Mouse (Mus musculus) limb, embryonic 10.5 days (tissue): ENCODE measurements around the gene Kcnma1. TPM values are rescaled to one million over a fixed set of nuclear protein-coding genes. Genes with fewer than 3 reads are reported as not detected.

ENCODE experiments used
- DNase-seq: peaks from one replicate; pipeline ENCODE4 v3.0.0-alpha.2; 2017; ENCODE audit warnings: low spot score
- H3K27ac ChIP-seq: fragments of 300-500 bp; sonication (generic); 2 replicates; pipeline ENCODE4 v1.5.1; 2016; ENCODE audit warnings: mild to moderate bottlenecking
- H3K27me3 ChIP-seq: fragments of 300-500 bp; sonication (generic); 2 replicates; pipeline ENCODE4 v1.6.1; 2016; ENCODE audit warnings: low read depth, mild to moderate bottlenecking; ENCODE audit not compliant: poor library complexity, severe bottlenecking
- H3K36me3 ChIP-seq: fragments of 300-500 bp; sonication (generic); 2 replicates; pipeline ENCODE4 v1.6.1; 2016; ENCODE audit warnings: mild to moderate bottlenecking, moderate library complexity
- H3K4me1 ChIP-seq: fragments of 300-500 bp; sonication (generic); 2 replicates; pipeline ENCODE4 v1.6.1; 2016
- H3K4me3 ChIP-seq: fragments of 300-500 bp; sonication (generic); 2 replicates; pipeline ENCODE4 v1.5.1; 2016; ENCODE audit warnings: mild to moderate bottlenecking, moderate library complexity
- H3K9me3 ChIP-seq: fragments of 300-500 bp; sonication (generic); replicated peaks from 2 replicates; pipeline ENCODE4 v1.6.1; 2016; ENCODE audit warnings: mild to moderate bottlenecking
- WGBS: fragments of 180-500 bp; shearing (Covaris S2); methylation state at CpG from one replicate; pipeline ENCODE4 v1.1.7; 2016; 5-methylcytosine and 5-hydroxymethylcytosine counted together
- polyA plus RNA-seq: library from polyadenylated mRNA; unstranded; fragments of >200 nt; fragmentation: Nextera tagmentation; extraction: Ambion mirVana; gene quantifications from 2 replicates; pipeline ENCODE4 v1.2.1, GENCODE M21; 2016

Kcnma1 gene
- polyA plus RNA-seq, 1 experiment from 2014 or later, result 0.86 TPM

DNA sequence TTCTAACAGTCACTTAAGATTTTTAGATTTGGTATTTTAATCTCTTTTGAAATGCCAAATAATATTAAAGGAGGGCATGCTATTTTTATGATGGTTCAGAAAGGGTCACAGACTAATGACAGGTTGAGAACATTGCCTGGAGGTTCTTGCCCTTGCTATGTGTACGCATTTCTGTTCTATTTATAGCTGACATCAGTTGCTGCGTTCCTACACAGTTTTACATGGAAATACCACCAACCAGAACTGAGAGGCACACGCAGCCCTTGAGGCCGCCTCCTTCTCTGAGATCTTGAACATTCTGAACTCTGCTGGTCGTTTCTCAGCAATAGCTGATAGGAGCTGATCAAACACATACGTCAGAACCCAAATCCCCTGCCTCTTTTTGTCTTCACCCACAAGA, 387.4 kb downstream of the Kcnma1 start:
- DNase-seq, result no peak
- Histone ChIP-seq H3K27me3 (no peaks in the 10 kb centered on the region), H3K27ac (no peak overlapping the region), H3K4me3 (no peak overlapping the region), H3K9me3 (no peaks in the 10 kb centered on the region), H3K36me3 (no peaks in the 10 kb centered on the region), H3K4me1 (no peaks in the 10 kb centered on the region)
- 70% methylated on average over 6 of the region's 6 CpGs for WGBS

DNA sequence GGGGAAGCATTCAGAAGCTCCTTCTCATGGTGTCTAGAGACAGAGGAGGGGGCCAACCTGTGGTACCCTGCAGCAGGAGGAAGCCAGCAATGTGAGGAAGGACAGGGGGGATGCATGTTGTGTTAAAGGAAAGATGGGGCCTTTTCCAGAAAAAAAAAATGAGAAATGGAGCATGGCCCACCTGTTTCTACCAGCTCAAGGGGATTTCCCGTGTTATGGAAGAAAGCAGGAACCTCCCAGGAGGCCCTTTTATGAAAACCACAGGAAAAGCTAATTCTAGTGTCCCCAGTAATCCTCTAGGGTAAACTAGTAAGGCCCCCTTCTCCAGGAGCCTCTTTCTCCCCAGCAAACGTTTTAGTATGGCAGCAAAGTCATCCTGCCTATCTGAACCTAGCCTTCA, 388.2 kb downstream of the Kcnma1 start:
- Histone ChIP-seq H3K27ac (no peak overlapping the region), H3K36me3 (no peaks in the 10 kb centered on the region), H3K4me3 (no peak overlapping the region), H3K9me3 (no peaks in the 10 kb centered on the region), H3K4me1 (no peaks in the 10 kb centered on the region), H3K27me3 (no peaks in the 10 kb centered on the region)
- no peak for DNase-seq
- 59% methylated on average over 2 of the region's 2 CpGs for WGBS

DNA sequence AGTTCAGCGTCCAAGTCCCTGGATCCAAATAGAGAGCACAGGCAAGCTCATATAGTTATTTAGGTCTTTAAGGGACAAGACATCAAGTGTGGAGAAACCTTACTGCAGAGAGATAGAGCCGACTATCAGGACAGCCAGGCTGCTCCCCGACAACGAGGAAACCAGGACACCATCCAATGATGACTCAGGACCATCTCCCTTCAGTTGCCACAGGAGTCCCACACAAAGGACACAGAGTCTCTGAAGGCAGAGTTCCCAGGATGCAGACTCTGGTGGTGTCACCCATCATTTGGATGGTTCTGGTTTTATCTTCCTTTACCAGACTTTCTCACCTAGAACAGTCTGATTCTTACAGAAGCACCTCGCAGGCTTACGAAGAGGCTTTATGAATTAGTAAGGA, 388.9 kb downstream of the Kcnma1 start:
- Histone ChIP-seq H3K36me3 (no peaks in the 10 kb centered on the region), H3K27me3 (no peaks in the 10 kb centered on the region), H3K4me3 (no peak overlapping the region), H3K9me3 (no peaks in the 10 kb centered on the region), H3K27ac (no peak overlapping the region), H3K4me1 (no peaks in the 10 kb centered on the region)
- 89% methylated on average over 6 of the region's 6 CpGs for WGBS
- DNase-seq, result no peak

DNA sequence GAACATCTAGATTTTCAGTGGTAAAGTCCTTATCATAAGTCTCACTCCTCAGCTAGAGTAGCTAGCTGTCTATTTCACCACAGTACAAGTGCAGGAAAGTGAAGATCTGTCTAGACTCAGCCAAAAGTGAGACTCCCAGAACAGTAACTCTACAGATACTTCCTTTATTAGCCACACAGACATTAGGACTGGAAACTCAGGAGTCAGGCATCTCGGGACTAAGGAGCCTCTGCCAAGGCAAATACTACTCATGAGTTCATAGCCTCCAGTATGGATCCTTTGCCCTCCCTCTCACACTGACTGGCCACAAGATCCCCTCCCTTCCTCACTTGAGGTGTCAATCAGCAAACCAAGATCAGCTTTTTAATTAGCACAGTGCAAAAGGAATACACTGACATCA, 389.8 kb downstream of the Kcnma1 start:
- Histone ChIP-seq H3K9me3 (no peaks in the 10 kb centered on the region), H3K4me1 (no peaks in the 10 kb centered on the region), H3K36me3 (no peaks in the 10 kb centered on the region), H3K4me3 (no peak overlapping the region), H3K27ac (no peak overlapping the region), H3K27me3 (no peaks in the 10 kb centered on the region)
- WGBS, result 81% methylated on average over 1 of the region's 1 CpGs
- DNase-seq, result no peak

DNA sequence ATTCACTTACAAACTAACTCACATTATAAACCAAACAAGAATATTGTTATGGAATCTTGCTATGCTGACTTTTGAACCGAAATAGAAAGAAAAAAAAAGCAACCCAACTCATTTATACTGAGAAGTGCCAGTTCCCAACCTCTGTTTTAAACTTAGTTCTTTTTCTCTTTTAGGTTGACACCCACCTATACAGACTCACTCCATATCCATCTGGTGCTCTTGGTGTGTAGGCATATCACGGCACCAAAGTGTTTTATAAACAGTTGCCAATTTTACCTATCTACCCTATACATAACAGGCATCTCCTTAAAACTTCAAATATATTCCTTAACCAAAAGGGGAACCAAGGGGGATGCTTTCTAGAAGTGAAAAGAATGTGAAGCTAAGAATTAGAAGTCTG, 393.6 kb downstream of the Kcnma1 start:
- Histone ChIP-seq H3K4me1 (no peaks in the 10 kb centered on the region), H3K9me3 (no peaks in the 10 kb centered on the region), H3K4me3 (no peak overlapping the region), H3K27me3 (no peaks in the 10 kb centered on the region), H3K27ac (no peak overlapping the region), H3K36me3 (no peaks in the 10 kb centered on the region)
- WGBS, result 92% methylated on average over 2 of the region's 2 CpGs
- DNase-seq, result no peak

DNA sequence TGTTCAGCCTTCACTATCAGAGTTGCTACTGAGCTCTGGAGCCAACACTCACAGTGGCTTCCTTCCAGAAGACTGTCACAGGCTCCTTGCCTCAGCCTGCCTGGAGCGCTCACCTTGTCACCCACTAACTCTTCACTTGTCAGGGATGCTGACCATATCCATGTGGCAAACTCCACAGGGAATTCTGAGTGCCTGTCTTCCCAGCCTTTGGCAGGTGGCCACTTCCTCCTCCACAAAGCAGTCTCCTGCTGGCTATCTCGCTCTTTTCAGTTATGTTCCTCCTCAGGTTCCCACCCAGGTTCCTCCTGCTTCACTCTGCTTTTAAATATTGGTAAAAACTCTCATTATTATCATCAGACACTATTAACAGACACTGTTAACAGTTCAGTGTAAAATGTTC, 395.3 kb downstream of the Kcnma1 start:
- no peaks in the 10 kb centered on the region for H3K36me3 ChIP-seq
- H3K4me3 ChIP-seq, result no peak overlapping the region
- H3K27me3 ChIP-seq, result no peaks in the 10 kb centered on the region
- H3K4me1 ChIP-seq, result no peaks in the 10 kb centered on the region
- WGBS, result 88% methylated on average over 2 of the region's 2 CpGs
- H3K9me3 ChIP-seq, result no peaks in the 10 kb centered on the region
- H3K27ac ChIP-seq, result no peak overlapping the region
- DNase-seq, result no peak

DNA sequence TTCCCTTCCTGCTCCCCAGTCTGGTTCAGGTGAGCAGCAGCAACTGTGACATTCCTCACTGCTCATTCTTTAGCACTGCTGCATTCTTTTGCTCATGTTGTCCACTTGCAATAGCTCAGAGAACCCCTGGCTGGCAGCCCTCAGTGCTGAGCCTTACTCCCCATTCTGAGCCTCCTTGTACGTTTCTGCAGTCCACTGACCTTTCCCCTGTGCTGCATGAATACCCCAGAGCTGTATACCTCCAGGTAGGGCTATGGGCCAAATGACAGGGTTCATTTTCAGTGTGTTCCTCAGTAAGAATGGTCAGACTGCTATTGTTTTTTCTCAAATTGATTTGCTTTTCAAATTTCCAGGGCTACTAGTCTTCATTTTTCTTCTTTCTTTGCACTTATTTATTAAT, 396.2 kb downstream of the Kcnma1 start:
- no peaks in the 10 kb centered on the region for H3K9me3 ChIP-seq
- no peak for DNase-seq
- no peaks in the 10 kb centered on the region for H3K4me1 ChIP-seq
- no peak overlapping the region for H3K27ac ChIP-seq
- H3K4me3 ChIP-seq, result no peak overlapping the region
- H3K27me3 ChIP-seq, result no peaks in the 10 kb centered on the region
- WGBS, result 50% methylated on average over 1 of the region's 1 CpGs
- H3K36me3 ChIP-seq, result no peaks in the 10 kb centered on the region

DNA sequence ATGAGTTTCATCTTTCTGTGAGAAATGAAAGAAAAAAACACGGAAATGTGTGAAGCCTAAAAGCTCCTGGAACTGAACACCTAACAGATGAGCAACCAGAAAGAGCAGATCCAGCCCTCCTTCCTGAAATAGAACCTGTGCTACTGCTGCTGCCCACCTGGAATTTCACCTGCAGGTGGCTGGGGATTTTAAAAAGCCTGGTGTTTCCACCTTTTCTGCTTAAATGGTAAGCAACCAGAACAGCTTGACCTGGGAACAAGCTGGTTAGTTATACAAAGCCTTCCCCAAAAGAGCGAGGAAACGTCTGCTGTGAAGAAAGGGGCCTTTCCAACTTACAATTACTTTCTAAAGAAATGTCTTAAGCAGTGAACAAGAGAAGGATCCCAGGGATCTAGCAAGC, 404.2 kb downstream of the Kcnma1 start:
- Histone ChIP-seq H3K4me1 (no peaks in the 10 kb centered on the region), H3K9me3 (no peaks in the 10 kb centered on the region), H3K27ac (no peak overlapping the region), H3K4me3 (no peak overlapping the region), H3K36me3 (no peaks in the 10 kb centered on the region), H3K27me3 (no peaks in the 10 kb centered on the region)
- DNase-seq, result no peak
- WGBS, result 78% methylated on average over 3 of the region's 3 CpGs

DNA sequence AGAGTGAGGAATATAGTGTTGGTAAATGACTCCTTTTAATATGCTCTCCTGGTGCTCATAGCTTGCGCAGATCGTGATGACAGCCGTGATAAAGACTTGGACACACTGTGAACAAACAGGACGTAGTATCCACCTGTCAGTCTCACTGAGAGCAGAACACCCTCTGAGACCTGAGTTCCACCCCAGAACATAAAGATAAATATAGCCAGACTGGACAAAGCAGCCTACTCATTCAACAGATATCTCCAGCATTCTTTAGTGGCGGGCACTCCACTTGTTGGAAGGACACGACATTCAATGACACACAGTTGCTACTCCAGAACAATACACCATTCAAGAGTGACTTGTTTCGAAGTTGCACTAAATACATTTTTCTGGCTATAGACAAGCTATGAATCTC, 408.6 kb downstream of the Kcnma1 start:
- H3K4me1 ChIP-seq, result no peaks in the 10 kb centered on the region
- no peaks in the 10 kb centered on the region for H3K36me3 ChIP-seq
- no peaks in the 10 kb centered on the region for H3K9me3 ChIP-seq
- no peak overlapping the region for H3K27ac ChIP-seq
- H3K27me3 ChIP-seq, result no peaks in the 10 kb centered on the region
- DNase-seq, result no peak
- 89% methylated on average over 7 of the region's 7 CpGs for WGBS
- no peak overlapping the region for H3K4me3 ChIP-seq

DNA sequence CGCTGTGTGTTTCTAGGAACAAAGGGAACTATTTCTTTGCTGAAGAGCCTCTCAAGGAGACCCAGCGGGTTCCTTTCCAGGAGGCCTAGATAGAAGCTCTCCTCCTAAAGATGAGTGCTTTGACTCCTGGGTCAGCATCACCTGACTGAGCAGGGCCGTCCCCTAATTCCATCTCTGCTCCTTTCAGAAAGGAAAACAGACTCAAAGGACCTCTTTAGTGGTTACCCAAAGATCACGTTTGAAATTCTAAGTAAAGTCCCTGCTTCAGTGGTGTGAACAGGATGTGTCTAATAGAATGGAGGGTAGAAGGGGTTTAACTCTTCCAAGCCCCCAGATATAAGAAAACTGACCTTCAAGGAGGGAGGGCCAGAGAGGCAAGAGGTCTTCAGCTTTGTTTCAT, 411.4 kb downstream of the Kcnma1 start:
- no peak overlapping the region for H3K4me3 ChIP-seq
- no peaks in the 10 kb centered on the region for H3K9me3 ChIP-seq
- H3K27me3 ChIP-seq, result no peaks in the 10 kb centered on the region
- DNase-seq, result no peak
- no peaks in the 10 kb centered on the region for H3K4me1 ChIP-seq
- H3K36me3 ChIP-seq, result no peaks in the 10 kb centered on the region
- no peak overlapping the region for H3K27ac ChIP-seq
- WGBS, result 44% methylated on average over 4 of the region's 4 CpGs

DNA sequence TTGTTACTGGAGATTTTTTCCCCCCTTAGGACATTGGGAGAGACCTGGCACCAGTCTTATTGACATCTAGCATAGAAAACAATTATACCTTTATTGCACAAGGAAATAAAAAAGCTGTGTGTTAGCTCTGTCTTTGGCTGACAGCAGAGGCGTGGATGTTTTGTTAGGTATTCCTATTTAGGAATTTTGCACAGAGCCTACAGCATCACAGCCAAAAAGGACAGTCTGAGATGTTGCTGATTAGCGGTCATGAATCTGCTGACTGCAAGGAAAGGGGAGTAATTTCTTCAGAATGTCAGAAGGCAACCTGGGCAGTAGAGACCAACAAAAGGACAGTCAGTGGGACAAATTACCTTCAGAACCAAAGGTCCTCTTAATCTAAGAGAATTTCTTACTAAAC, 412.2 kb downstream of the Kcnma1 start:
- no peak overlapping the region for H3K4me3 ChIP-seq
- H3K4me1 ChIP-seq, result no peaks in the 10 kb centered on the region
- H3K27ac ChIP-seq, result no peak overlapping the region
- H3K36me3 ChIP-seq, result no peaks in the 10 kb centered on the region
- no peak for DNase-seq
- no peaks in the 10 kb centered on the region for H3K27me3 ChIP-seq
- H3K9me3 ChIP-seq, result no peaks in the 10 kb centered on the region
- WGBS, result 84% methylated on average over 2 of the region's 2 CpGs

DNA sequence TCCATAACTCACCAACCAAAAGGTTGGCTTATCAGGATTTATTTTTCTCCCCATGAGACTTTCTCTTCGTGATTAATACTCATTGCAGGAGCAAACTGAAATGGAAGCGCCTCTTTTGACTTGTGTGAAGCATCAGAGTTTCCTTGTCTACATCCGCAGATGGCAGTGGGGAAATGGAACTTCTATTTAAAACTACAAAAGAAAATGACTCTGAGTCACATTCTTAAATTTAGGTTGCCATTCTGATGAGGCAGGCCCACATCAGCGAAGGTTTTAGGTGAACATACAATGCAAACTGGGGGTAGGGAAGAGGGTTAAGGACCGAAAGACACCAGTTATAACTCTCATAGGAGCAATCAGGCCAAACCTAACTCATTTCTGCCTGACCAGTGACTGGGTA, 419.7 kb downstream of the Kcnma1 start:
- WGBS, result 90% methylated on average over 5 of the region's 5 CpGs

DNA sequence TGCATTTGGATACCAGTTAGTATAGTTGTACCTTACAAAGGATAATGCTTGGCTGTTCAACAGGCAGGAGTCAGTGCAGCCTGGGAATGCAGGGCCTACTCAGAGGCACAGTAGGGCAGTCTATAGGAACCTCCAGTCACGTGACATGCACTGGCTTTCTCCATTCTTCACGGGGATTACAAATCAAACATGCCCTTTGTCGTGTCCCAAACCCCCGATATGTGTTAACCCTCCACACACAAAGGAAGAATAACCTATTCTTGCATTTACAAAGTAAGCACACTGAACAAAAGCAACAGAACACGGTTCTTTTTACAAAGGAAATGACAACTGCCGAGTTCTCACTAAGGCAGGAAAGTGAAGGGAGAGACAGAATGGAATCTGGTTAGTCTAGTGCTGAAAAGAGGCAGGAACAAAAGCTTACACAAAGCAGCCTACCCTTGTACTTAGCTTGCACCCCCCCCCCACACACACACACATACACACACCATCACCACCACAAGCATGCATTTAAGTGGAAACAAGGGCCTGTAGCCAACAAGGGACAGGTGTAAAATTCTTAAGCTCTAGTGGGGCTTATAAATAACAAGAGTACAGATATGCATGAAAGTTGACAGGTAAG, 421.4 kb downstream of the Kcnma1 start:
- Histone ChIP-seq H3K4me1 (no peaks in the 10 kb centered on the region), H3K9me3 (no peaks in the 10 kb centered on the region), H3K36me3 (no peaks in the 10 kb centered on the region), H3K27me3 (no peaks in the 10 kb centered on the region), H3K4me3 (no peak overlapping the region), H3K27ac (no peak overlapping the region)
- DNase-seq, result no peak
- 78% methylated on average over 6 of the region's 6 CpGs for WGBS

More for the DNA sequence above, 419.7 kb downstream of the Kcnma1 start:
- H3K4me1 ChIP-seq, result no peaks in the 10 kb centered on the region
- H3K27me3 ChIP-seq, result no peaks in the 10 kb centered on the region
- H3K36me3 ChIP-seq, result no peaks in the 10 kb centered on the region
- DNase-seq, result no peak
- no peak overlapping the region for H3K4me3 ChIP-seq
- H3K27ac ChIP-seq, result no peak overlapping the region
- H3K9me3 ChIP-seq, result no peaks in the 10 kb centered on the region

DNA sequence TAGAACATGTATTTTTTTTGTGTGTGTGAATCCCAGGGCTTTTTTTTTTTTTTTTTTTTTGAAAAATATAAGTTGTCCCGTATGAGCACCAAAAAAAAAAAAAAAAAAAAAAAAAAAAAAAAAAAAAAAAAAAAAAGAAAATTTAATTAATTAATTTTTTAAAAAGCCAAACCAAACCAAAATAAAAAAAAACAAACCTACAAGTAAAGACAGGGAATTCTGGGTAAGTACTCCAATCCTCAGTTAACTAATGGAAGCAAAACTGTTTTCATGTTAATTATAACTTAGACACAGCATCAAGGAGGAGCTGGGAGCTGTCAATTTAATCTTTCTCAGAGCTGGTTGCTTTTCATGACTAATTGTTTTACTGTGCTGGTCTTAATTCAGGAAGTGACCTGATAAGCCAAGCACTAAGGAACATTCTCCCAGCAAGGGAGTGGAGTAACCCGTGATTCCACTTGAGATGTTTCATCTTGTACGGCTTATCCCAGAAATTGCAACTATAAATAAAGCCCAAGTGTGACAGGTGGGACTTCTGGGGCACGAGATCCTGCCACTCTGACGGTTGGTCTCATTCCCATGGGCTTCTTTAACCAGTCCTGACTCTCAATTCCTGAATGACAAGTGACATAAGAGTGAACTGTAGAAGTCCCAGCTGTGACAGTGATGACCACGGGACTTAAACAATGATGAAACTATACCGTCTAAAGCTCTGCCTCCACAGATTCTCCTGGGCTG, 424.4 kb downstream of the Kcnma1 start:
- no peaks in the 10 kb centered on the region for H3K9me3 ChIP-seq
- WGBS, result 69% methylated on average over 6 of the region's 7 CpGs
- H3K4me3 ChIP-seq, result no peak overlapping the region
- H3K27ac ChIP-seq, result no peak overlapping the region
- DNase-seq, result no peak
- no peaks in the 10 kb centered on the region for H3K4me1 ChIP-seq
- H3K27me3 ChIP-seq, result no peaks in the 10 kb centered on the region
- H3K36me3 ChIP-seq, result no peaks in the 10 kb centered on the region
